Mouse (Mus musculus) frontal cortex, adult 2 months (tissue): ENCODE measurements around the gene Serpinb1a. TPM values are rescaled to one million over a fixed set of nuclear protein-coding genes. Genes with fewer than 3 reads are reported as not detected.
A peak's percentile ranks its signal among the peaks of the same experiment; 100 is the strongest.

Experiments
- DNase-seq, 2 experiments: peaks; one replicate each; pipeline ENCODE4 v3.0.0; 2022; ENCODE audit warnings: low spot score in 1 of 2; ENCODE audit errors: extremely low spot score in 1 of 2
- polyA plus RNA-seq: library from polyadenylated mRNA; depleted of rRNA; stranded (reverse); fragments of >200 nt; gene quantifications from 2 replicates; pipeline ENCODE4 v1.2.3, GENCODE M21; 2012; rRNA removed

Gene Serpinb1a
- polyA plus RNA-seq, 1 experiment = 10.1 TPM

DNA sequence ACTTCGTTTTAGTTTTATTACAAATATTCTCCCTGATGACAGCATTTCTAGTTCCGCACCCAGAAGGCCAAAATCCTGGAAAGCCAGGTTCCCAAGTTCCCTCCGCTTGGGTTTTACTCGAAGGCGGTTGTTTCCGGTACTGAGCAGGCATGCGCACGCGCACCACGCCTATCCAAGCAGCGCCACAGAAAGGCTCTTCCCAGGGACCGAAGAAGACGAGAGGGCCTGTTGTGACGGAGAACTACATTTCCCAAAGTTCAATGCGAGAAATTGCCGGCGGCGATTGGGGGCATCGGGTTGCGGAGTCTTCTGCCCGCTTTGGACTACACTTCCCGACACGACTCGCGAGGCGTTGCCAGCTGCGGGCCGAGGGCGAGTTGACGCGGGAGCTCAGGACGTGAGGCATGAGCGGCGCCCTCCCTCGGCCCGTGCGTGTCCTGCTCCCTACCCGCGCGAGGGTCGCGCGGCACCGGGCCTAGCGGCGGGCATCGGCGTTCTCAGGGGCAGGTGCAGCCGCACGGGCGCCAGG is 49.2 kb downstream of the Serpinb1a start, which contains the start of gene Wrnip1:
Gene Wrnip1 (plus strand): TSS at position 346 of the 529 bp plus-strand sequence.
- peak; percentile 99 for DNase-seq

DNA sequence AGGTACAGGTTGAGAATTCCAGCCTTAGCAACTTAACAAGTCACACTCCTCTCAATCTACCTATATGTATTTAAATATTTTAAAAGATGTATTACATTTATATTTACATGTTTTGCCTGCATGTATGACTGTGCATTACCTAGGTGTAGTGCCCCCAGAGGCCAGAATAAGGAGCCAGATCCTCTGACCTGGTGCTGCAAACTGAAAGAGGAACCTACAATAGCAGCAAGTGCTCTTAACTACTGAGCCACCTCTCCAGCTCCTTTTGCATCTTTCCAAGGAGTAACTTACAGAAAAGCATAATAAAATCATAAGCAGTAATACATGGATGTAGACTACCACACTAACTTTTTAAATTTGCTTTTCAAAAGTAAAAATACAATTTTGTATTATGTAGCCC is 50.1 kb downstream of the Serpinb1a start:
- no peak for DNase-seq

DNA sequence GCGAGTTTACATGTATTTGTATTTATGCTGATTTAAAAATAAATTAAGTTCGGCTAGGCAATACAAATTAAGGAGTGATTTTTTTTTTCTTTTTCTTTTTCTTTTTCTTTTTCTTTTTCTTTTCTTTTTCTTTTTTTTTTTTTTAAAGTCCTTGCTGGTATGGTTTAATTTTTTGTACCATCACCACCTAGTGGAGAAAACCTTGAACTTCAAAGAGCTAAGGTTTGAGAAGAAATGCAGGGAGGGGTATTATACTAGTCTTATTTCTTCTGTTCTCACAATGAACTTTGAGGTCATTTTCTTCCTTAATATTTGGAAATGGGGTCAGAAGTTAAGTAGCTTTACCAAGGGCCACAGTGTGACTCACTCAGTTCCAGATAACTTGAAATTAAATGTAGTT is 51.9 kb downstream of the Serpinb1a start:
- peak in 1 of 2 experiments; percentile 49 for DNase-seq

DNA sequence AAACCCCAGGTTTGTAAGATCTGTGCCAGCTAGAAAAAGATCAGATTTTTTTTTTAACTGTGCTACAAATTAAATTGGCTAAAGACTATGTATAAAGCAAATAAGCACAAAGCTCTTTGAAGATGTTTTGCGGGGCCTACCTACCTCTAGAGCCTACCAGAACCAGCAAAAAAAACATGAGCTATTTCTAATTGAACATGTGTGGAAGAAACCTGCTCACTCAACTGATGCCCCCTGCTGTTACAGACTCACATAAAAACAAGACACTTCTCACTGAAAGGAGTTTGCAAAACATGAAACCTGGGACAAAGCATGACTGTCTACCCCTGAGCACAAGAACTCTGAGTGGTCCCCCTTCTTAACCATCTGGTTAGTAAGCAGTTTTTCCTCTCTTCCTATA is 53.9 kb downstream of the Serpinb1a start:
- DNase-seq = no peak

DNA sequence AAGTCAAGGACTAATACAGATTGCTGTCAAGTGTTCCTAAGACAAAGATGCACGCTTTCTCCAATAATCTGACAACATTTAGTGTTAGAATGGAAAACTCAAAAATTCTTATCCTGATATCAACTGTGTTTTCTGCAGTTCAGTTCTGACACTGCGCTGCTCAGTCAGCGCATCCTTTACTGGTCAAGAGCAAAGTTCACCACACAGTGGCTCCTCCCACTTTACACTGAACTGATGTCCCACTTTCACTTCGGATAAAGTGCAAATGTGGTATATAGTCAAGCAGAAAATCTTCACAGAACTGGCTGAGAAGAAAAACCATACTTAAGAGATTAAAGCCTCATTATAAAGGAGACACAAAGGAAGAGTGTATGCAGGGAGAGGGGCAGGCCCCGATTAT is 55.8 kb downstream of the Serpinb1a start:
- DNase-seq = no peak

DNA sequence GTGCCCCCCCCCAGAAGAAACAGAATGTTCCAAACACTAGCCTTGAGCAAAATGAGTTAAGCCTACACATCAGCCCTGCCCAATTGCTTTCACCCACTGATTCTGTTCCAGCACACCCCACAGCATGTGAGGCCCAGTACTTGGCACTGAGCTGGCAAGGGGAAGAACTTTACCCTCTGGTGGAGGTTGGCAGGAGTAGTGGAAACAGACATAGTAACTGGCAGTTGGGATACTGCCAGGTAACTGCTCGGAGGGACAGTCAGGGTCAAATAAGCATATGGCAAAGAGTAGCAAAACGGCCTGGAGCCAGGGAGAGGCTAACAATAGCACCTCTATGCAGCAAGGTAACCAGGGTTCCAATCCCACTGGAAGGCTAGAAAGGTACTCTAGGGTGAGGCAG is 56.4 kb downstream of the Serpinb1a start:
- no peak for DNase-seq

Other genes with a start within 250 kb of the Serpinb1a start
- gene Mylk4, start 67.2 kb downstream of the Serpinb1a start, polyA plus RNA-seq = 0.13 and 0.26 TPM in 2 replicates
- 58.3 and 66.5 TPM in 2 replicates for gene Wrnip1, start 49.1 kb downstream of the Serpinb1a start, polyA plus RNA-seq
- 1.3 and 1.8 TPM in 2 replicates for gene D930007J09Rik, start 48.3 kb downstream of the Serpinb1a start, polyA plus RNA-seq
- gene Serpinb1c, start 47.0 kb upstream of the Serpinb1a start, polyA plus RNA-seq = not detected in 2 replicates
- gene Serpinb6b, start 114.0 kb upstream of the Serpinb1a start, polyA plus RNA-seq = 2.1 and 2.3 TPM in 2 replicates
- gene Serpinb9, start 152.1 kb upstream of the Serpinb1a start, polyA plus RNA-seq = 5.6 and 6.4 TPM in 2 replicates
- 0.20 and 0.42 TPM in 2 replicates for gene Serpinb9b, start 176.2 kb upstream of the Serpinb1a start, polyA plus RNA-seq
- 0.50 and 0.74 TPM in 2 replicates for gene Serpinb1b, start 227.4 kb upstream of the Serpinb1a start, polyA plus RNA-seq